Mouse (Mus musculus) cerebral cortex, adult 2 months (tissue): ENCODE results near the gene Erich4.

Experiments used
- WGBS: fragments of 180-500 bp; shearing (Covaris S2); methylation state at CpG from one replicate; pipeline ENCODE4 v1.1.7; 2018; 5-methylcytosine and 5-hydroxymethylcytosine counted together

The Erich4 gene

DNA sequence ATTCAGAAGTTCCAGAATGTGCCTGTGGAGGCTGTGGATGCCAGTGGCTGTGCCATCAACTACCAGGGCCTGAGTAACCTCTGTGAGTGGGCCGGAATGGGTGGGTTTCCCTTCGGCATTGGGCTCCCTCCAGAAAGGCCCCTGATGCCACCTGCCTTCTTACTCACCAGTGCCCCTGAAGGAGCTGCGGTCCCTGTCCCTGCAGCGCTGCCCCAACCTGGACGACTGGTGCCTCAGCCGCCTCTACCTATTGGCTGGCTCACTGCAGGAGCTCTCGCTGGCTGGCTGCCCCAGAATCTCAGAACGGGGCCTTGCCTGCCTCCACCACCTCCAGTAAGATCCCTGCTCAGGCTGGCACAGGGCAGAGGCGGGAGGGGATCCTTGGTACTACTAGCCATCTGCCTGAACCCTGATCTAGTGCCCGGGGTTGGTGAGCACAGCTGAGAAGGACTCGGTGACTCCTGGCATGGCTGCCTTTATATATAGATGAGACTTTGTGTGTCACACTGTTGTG, 8.2 kb upstream of the Erich4 start:
- WGBS, result 70% methylated on average over 11 of the region's 11 CpGs

DNA sequence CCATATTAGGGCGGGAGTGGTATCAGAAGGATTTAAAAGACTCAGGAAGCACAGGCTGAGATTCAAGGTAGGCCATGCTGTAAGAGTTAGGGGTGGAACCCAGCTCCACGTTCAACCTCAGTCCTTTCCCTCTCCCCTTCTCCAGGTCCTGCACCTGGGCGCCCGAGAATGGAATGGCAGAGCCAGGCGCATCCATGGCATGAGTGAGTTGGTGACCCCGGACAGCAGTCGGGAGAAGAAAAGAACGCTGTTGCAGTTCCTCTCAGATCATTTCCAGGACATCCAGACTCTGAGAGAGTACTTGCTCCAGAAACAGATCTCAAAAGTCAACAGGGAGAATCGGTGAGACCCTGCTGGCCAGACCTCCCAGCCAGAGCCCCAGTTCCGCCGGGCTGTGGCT, 5.1 kb upstream of the Erich4 start:
- WGBS, result 92% methylated on average over 11 of the region's 11 CpGs

DNA sequence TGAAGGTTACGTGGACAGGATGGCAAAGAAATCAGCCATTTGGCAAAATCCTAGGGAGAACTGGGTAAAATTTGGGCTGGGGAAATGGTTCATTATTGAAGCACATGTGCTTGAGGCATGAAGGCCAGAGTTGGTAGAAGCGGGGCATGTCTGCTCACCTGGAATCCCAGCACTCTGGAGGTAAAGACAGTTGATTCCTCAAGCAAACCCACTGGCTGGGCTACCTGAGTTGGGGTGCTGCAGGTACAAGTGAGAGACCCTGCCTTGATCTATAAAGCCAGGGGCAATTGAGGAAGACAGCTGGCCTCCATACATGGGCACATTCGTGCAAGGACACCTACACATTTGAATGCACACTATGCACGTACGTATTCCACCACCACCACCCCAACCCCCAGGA, 4.4 kb upstream of the Erich4 start:
- 95% methylated on average over 5 of the region's 5 CpGs for WGBS

DNA sequence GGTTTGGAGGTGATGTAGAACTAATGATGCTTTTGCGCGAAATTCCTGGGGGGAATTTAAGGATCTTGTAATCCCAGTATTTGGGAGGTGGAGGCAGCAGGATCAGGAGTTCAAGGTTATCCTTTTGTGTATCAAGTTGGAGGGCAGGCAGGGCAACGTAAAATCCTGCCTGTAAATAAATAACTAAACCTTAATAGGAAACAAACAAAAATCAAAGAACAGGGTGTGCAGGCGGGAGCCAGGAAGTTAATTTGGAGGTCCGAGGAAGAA, 4.0 kb upstream of the Erich4 start:
- 25% methylated on average over 5 of the region's 5 CpGs for WGBS

DNA sequence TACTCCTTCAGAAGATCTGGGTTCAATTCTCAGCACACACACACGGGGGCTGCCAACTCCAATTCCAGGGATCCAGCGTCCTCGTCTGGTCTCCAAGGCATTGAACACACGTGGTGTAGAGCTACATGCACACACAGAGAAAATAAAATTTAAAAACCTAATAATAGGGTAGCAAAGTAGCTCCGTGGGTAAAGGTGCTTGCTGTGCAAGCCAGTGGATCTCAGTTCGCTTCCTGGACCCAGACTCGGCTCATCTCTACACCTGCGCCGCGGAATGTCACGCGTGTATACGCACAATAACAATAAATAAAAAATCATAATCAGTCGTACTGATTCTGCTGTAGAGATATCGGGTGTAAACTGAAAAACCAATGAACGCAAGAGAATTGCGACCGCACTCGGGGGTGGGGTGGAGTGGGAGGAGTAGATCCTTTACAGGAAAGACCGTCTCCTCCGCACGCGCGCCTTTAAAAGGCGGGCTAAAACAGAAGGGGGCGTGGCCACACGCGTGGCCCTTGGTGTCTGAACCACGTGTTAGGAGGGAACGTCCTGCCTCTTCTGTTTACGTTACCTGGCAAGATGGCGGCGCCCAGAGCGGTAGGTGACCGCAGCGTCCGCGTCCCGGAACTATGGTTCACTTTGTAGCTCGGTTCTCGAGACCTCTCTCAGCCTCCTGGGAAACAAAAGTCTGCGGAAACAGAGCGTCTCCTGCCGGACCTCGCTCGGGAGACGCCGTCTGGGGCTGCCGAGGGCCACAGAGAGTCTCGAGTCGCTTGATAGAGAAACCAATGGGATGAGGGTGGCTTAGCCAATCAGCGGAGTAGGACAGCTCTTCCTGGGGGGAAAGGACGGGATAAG, 3.4 kb upstream of the Erich4 start, which contains the start of gene Dmac2:
Dmac2 (plus strand) TSS at position 550 of the 857 bp plus-strand sequence.
- WGBS, result under 1% methylated on average over 53 of the region's 53 CpGs

DNA sequence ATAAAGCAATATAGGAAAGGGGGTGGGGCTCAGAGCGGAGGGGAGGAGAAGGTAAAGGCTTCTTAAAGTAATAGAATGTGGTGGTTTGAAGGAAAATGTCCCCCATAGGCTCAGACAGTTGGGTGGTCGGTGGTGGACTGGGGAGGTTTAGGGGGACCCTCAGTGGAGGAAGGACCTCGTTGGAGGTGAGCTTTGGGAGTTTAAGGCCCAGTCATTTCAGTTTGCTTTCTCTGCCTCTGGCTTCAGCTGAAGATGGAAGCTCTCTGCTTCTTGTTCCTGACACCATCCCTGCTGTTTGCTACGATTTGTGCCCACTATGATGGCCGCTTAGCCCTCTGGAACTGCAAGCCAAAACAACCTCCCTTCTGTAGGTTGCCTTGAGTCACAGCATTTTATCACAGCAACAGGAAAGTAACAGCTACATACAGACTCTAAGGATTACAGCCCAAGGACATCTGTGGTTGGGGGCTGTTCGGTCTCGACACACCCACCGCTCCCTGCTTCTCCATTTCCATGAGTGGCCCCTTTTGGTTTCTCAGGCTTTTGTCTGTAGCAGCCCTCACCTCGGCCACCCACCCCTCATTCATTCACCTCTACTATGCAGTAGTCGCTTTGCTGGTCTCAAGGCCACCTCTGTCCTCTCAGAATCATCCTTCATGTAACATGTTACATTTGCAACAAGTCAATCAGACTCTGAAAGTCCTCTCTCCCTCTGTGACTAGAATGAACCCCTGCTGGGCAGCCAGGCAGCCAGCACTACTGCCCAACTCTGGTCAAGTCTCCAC, 1.9 kb upstream of the Erich4 start:
- WGBS, result 83% methylated on average over 10 of the region's 10 CpGs

DNA sequence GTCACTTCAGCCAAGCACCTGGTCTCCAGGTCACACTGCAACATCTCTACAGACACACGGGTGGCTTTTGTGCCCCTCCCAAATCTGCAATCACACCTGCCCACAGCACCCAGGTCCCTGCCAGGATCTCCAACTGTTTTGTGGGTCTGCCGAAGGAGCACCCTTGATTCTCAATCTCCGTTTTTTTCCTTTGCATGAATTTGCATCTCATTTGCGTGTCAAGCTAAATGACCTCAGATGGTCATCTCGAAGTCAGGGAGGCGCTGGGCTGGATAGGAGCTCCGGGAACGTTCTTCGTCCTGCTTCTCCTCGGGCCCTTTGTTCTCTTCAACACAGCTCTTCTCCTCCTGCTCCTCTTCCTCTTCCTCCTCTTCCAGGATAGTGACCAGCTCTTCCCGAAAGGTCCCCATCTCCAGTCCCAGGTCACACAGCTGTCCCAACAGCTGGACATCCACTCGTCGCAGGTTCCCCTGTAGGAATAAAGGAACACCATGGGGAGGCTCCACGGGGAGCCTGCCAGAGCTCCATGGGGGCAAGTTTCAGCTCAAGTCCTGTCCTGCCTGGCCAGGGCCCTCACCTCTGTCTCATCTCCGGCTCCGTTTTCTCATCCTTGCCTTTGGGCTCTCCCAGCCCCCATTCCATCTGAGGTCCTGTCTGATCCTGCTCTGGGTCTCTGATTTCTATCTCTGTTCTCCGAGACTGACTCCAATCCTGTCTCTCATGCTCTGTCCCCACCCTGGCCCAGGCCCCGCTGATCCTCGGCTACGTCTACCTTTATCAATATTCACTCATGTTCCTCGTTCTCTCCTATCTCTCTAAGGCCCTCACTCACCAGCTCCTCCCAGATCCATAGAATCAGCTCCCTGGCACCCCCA, 624 bp downstream of the Erich4 start:
- WGBS, result 76% methylated on average over 21 of the region's 21 CpGs

DNA sequence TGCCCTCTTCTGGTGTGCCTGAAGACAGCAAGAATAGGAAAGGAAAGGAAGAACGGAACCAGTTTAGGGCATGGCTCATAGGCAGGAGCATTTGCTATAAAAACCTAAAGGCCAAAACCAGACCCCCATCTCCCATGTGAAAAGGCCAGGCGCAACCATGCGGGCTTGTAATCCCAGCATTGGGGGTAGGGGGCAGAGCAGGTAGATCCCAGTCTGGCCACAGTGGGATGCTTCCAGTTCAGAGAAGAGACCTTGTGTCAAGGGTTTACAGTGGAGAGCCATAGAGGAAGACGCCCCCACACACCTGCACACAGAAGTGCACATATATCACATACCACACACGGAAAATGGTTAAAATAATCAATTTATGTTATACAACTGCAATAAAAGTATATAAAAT, 1.6 kb downstream of the Erich4 start:
- 91% methylated on average over 5 of the region's 5 CpGs for WGBS

DNA sequence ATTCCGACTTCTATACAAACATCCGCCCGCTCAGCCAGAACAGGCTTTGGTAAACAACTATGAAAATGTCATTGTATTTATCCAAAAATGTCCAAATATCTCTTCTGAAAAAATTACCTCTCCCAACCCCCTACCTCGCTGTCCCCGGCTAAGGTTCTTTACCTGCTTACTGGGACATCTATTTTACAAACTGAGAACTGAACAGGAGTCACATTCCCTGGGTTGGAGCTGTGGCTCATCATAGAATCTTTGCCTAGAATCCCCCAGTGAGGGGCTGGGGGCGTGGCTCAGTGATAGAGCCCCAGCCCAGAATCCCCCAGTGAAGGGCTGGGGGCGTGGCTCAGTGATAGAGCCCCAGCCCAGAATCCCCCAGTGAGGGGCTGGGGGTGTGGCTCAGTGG, 4.2 kb downstream of the Erich4 start:
- WGBS, result 43% methylated on average over 7 of the region's 7 CpGs

DNA sequence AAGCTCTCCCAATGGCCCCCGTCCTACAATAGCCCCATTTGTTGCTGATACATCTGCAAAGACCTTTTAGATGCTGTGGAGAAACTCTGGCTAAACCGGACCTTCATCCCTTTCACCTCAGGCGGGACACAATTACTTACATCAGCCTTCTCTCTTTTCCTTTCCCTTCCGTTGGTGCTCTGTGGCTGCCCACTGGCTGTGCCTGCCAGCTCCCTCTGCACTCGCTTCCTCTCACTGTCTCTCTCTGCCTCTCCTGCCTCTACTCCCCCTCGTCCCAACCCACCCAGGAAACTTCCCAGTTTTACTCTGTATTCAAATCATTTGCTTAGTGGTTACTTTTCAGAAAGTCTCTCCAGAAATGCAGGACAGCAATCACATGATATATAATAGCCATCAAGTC, 5.6 kb downstream of the Erich4 start:
- 36% methylated on average over 6 of the region's 6 CpGs for WGBS

DNA sequence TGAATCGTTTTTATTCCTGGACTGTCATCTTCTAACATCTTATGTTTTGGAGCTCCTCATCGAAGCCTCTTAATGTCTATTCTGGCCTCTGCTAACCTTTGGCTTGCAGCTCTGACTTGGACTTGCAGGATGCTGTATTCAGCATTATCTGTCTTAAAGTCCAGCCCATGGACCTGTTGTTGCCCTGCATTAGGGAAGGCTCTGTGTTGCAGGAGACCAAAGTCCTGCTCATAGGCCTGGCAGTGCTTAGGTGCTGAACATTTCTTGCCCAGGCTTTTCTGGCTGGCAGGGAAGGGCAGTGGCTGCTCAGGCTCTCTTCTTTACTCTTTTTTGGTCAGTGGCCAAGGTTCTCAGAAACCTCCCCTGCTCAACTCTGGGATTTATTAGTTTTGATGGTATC, 8.5 kb downstream of the Erich4 start:
- 62% methylated on average over 2 of the region's 2 CpGs for WGBS

DNA sequence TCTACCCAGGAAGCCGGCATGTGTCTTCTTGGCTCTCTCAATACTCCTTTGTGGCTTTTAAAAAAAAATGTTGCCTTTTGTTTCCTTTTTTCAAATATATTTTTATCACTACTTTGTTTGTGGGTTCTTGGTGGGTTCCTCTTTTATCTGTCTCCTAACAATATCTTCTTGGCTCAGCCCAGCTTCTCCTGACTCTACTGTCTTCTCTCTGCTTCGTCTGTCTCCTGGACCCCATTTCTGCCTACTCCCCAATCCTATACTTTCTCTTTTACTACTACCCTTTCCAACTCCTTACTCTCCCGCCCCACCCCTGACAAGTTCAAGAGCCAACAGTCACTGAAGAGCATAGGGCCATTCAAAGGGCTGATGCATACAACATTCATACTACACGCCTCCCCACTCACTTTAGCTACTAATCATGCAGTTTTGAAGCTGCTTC, 9.0 kb downstream of the Erich4 start:
- WGBS, result 84% methylated on average over 4 of the region's 4 CpGs

DNA sequence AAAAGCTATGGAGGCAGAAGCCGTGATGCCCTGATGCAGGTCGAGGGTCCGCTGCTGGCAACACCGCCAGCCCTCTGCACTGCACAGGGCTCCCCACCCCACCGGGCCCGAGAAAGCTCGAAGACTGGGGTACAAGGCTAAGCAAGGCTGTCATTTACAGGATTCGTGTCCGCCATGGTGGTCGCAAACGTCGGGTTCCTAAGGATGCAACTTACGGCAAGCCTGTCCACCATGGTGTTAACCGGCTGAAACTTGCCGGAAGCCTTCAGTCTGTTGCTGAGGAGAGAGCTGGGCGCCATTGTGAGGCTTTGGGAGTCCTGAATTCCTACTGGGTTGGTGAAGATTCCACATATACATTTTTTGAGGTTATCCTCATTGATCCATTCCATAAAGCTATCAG, 14.3 kb downstream of the Erich4 start:
- 89% methylated on average over 16 of the region's 16 CpGs for WGBS

DNA sequence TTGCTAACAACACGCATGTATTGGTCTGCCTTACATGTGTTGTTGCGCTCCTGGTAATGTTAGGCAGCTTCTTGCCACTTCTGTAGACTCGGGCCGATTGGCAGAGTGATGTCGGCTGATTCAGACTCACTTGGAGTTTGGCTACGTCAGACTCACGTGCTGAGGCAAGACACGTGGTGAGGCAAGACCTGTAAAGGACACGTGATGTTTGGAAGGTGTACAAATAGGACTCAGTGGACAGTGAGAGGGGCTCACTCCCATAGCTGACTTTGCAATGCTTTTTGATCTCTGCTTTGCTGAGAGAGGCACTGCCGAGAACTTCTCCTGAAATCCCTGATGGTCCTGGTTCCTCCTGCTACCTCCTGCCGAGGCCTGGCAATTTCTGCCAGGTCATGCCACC, 15.0 kb downstream of the Erich4 start:
- 85% methylated on average over 11 of the region's 11 CpGs for WGBS

DNA sequence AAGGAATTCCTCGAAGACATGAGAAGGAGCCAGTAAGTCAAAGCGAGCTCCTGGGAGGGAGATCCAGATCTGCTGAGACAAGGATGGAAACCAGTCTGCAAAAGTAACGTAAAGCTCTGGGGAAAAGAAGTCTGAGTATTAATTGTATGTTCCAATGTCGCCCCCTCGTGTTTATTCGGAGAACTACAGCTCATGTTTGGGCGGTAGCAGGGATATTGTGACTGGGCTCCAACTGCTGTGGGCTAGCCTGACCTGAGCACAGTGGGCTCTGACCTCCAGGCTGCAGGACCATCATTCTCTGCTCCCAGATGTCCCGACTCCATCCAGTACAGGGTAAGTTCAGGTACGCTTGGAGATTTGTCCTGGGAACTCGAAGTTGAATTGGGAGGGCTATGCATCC, 16.0 kb downstream of the Erich4 start:
- 12% methylated on average over 10 of the region's 10 CpGs for WGBS

DNA sequence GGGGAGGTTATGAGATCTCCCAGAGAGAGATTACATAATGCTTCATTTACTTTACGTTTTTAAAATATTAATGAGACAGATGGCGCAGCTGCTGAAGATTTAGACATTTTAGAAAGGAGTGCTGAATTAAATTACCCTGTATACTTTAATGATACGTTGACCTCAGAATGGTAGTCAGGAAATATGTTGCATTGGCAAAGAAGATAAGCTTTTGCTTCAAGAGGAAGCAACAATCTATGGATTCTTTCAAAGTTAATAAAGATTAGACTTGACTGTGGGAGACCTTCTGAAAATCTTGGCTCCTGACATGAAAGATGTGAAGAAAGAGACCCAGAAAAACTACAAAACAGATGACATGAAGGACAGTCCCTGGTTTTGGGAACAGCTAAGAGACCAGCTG, 21.8 kb downstream of the Erich4 start:
- 87% methylated on average over 3 of the region's 3 CpGs for WGBS

DNA sequence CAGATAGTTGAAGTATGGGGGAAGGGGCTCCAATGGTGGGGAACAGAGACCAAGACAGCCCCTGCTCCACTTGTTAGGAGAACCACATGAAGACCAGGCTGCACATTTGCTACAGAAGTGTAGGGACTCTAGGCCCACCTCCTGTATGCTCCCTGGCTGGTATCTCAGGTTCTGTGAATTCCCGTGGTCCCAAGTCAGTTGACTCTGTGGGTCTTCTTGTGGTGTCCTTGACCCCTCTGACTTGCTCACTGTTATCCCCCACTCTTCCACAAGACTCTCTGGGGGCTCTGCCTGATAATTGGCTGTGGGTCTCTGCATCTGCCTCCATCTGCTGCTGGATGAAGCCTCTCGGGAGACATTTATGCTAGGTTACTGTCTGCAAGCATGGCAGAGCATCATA, 24.5 kb downstream of the Erich4 start:
- WGBS, result 96% methylated on average over 2 of the region's 2 CpGs

DNA sequence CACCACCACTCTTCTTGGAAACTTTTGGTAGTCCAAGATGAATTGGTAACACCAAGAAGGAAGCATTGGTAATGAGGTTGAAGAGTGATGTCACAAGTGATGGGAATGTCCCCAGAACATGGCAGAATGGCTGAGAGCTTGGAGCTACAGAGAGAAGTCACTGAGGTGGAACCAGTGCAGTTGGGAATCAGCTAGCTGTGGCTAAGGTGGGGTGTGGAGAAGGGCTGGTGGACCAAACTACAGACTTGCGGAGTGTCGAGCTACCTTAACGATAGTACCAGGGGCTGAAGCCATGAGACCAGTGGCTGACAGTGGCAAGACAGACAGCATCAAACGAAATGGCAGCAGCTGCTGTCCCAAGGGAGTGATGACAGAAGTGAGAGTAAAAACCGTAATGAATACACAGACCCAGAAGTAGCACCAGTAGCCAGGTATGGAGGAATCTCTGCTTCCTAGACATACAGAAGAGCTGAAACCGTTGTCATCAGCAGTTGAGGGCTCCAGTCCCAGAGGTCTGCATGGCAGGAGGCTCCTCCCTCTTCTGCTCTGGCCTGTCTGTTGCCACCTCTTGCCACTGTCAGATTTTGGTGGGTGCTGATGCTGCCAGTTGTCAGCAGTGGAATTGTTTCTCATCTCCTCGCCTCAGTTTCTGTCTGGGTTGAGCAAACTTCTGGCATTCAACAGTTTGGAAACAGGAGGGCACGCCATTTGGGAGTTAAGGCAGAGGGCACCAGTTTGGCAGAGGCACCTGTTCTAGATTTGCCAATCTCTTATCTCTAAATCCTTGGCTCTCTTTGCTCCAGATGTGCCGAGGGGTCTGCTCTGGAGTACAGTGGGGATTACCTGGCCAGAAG, 30.1 kb downstream of the Erich4 start:
- WGBS, result 84% methylated on average over 9 of the region's 9 CpGs

DNA sequence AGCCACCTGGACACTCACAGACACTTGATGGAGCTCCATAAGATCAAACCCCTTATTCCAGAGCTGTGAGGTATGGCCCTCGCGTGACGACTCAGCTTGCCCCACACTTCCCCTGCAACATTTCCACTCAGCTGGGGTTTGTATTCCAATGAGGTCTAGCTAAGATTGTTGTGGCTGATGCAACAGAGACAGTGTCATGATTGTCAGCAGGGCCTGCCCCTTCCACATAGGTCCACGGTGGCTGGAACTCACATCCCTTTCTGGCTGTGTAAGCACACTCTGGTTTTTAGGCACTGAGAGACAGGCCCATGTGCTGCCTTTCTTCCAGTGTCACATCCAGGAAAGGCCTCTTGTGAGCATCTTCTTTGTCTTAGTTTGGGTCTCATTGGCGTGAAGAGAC, 31.0 kb downstream of the Erich4 start:
- WGBS, result 85% methylated on average over 5 of the region's 5 CpGs

DNA sequence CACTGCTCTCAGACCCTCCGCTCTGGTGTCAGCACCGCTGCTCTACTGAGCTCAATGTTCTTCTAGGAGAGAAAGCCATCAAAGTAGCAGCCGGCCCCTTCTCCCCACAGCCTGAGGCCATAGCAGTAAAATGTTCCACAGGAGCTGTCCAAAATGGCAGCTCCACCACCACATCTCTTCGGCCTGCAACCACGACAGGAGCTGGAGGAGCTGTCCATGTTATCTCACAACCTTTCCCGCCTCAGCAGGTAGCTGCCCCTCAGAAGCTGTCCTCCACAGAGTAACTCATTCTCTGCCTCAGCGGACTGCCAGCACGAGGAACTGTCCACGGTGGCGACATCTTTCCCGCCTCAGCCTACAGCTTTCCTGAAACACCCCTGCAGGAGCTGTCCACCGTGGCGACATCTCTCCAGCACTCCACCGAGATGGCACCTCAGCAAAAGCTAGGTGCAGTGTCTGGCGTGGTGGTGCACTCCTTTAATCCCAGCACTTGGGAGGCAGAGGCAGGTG, 33.3 kb downstream of the Erich4 start:
- WGBS, result 93% methylated on average over 15 of the region's 15 CpGs

DNA sequence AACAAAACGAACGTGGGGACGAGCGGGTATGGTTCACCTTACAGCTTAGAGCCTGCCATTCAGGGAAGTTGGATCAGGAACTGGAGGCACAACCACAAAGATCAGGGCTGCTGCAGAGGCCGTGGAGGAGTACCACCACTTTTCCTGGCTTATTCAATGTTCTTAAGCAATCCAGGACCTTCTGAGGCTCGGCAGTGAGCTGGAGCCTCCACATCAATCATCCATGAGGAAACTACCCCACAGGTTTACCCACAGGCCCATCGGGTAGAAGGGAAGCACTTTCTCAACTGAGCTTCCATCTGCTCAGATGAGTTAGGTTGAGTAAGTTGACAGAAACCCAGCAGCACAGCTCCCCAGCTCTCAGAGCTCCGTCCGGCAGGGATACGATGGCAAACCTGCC, 36.3 kb downstream of the Erich4 start:
- WGBS, result 90% methylated on average over 10 of the region's 10 CpGs
